Mouse (Mus musculus): ENCODE measurements around the gene Fam122a.

Fam122a gene

GRCm38 (mm10) chr19:24431381-24431780 lies 45.8 kb downstream of the Fam122a start:
- DNase-seq (ENCODE audit: low read depth, low spot score): no peak

DNA sequence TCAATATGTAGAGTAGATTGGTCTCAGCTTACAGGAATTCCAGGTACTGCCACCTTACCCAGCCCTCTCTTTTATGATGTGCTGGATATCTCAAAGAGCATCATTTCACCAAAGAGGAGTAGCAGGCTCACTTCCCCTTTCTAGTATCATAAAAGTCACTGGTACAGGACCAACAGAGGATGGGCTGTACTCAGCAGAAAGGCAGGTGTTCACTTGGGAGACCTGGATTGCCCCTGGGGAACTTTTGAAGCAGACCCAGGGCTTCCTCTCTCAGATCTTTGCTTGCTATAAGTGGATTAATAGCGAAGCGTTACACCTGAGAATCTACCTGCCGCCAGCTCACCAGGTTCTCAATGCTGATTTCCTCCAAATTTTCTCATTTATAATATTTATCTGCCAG lies 49.1 kb downstream of the Fam122a start:
- no peak for DNase-seq (ENCODE audit: low read depth, low spot score)

DNA sequence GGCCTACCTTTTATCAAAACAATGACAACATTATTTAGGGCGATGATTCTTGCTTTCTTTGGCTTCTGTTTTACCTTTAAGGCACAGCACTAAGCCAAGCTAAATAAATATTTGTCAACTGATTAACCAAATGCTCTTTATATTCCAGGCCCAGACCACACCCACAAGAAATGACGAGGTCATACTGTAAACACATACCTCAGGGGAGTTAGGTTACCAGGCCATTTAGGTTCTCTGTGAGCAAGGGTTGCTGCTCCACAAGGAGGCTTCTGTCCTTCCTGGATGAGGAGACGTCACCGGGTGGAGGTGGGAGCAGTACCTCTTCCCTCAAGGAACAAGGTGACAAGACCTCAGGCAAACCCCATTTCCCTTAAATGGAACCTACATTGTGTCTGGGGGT lies 49.9 kb downstream of the Fam122a start:
- no peak for DNase-seq (ENCODE audit: low read depth, low spot score)

DNA sequence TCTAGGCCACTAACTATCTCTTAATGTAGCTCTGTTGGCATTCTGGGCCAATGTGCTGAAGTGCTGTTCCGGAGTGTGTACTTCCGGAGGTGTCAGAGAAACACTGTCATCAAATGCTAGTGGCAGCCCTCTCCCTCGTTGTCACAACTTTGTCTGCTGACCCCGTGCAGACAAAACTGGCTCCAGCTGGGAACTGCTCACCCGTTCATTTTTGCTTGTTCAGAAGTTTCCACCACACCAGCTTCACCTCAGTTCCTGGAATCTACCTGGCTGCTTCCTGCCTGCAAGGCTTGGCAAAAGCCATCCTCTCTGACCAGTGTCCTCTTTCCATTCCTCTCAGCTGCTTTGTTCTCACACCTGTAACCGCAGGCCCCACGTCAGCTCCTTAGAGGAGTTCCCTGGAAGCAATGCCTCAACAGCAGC lies 50.4 kb downstream of the Fam122a start:
- DNase-seq (ENCODE audit: low read depth, low spot score): no peak
